Mouse (Mus musculus) erythroblast, embryonic 14.5 days (primary cell): Measurements from ENCODE around the gene Epha3.

Experiments used
- GATA1 ChIP-seq: IDR thresholded peaks from 2 replicates; pipeline ENCODE4 v1.6.1; 2012; ENCODE audit warnings: low read length, inconsistent platforms, mixed read lengths
- TAL1 ChIP-seq: IDR thresholded peaks from 3 replicates; pipeline ENCODE4 v1.6.1; 2012; ENCODE audit warnings: low read length, inconsistent platforms, mixed read lengths

GRCm38 (mm10) chr16:63517636-63518035, 346.3 kb downstream of the Epha3 start:
- TF ChIP-seq GATA1 (no peak), TAL1 (no peak)
